Mouse (Mus musculus) cerebellum, adult 8-10 months (tissue): ENCODE results near the gene Pde8b.

Experiments used
- DNase-seq: peaks from one replicate; pipeline ENCODE4 v3.0.0; 2022

The Pde8b gene

DNA sequence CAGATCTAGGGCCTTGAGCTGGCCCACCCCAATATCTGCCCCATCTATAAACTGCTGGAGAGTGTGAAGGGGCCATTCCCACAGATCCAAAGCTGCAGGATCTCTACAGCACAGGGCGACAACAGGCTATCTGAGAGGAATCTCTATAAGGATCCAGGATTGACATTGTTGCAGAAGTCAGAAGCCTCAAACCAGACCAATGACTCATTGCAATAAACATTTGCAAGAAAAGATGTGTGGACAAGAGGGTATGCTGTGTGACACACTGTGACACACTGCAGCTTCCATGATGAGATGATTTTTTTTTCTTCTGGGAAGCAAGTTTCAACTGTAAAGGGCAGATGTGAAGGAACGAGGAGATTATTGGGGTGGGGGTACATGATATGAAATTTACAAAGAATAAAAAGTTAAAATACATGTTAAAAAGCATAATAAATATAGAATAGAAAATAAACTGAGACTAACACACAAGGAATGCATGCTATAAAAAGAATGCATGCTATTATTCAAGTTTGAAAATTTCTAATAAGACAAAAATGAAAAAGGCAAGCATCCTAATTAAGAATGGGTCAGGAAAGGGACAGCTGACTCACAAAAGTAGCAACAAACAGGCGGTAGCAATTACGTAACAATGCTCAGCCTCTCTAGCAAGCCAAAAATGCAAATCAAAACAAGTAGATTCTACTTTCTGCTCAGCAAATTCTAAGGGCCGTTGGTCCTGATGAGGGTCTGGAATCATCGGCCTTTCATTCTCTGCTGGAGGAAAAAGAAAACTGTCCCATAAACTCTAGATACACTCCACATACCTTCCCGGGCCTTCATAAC is 114.6 kb downstream of the Pde8b start:
- no peak for DNase-seq

- DNase-seq: no peak
These were observed 118.3 kb downstream of the Pde8b start for GRCm38 (mm10) chr13:95131848-95132247.

DNA sequence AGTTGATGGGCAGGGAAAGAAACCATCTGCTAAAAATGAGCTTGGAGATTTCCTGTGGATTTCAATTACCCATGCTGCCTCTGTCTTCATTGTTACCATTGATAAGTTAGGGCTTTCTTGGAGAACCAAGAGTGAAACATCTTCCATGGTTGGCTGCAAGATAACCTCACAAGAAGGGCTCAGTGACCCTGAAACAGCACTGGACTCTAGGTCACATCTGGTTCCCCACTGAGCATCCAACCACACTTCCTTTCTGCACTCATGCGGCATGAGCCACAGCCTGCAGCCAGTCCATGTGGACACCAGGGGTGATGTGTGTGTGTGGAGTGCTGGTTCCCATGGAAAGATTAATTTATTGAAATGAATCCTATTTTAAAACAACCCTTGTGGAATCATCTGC is 119.1 kb downstream of the Pde8b start:
- DNase-seq: no peak

- no peak for DNase-seq
These were observed 122.8 kb downstream of the Pde8b start for GRCm38 (mm10) chr13:95127288-95127687.

- DNase-seq: no peak
These were observed 123.3 kb downstream of the Pde8b start for GRCm38 (mm10) chr13:95126801-95127200.

- no peak for DNase-seq
These were observed 124.5 kb downstream of the Pde8b start for GRCm38 (mm10) chr13:95125546-95126215.

DNA sequence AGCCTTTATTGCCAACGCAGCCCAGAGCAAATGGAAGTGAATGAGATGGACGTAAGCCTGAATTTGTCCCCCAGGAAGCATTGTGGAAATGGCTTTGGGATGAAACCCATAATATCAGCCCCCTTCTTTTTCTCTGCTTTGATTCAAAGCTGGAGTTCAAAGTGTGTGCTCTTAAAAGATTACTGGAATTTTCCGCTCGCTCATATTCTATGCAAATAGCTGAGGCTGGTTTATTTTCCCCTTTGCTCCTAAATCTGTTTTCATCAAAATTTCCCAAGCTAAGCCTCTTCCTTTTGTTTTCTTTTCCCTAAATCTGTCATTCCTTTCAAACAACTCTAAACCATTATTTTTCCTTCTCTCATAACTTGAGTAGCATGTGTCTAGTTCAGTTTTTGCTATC is 129.6 kb downstream of the Pde8b start:
- DNase-seq: no peak

GRCm38 (mm10) chr13:95113763-95114162 is 136.4 kb downstream of the Pde8b start:
- no peak for DNase-seq

- DNase-seq: no peak
These were observed 140.6 kb downstream of the Pde8b start for GRCm38 (mm10) chr13:95109555-95109954.

GRCm38 (mm10) chr13:95108035-95108434 is 142.1 kb downstream of the Pde8b start:
- no peak for DNase-seq

DNA sequence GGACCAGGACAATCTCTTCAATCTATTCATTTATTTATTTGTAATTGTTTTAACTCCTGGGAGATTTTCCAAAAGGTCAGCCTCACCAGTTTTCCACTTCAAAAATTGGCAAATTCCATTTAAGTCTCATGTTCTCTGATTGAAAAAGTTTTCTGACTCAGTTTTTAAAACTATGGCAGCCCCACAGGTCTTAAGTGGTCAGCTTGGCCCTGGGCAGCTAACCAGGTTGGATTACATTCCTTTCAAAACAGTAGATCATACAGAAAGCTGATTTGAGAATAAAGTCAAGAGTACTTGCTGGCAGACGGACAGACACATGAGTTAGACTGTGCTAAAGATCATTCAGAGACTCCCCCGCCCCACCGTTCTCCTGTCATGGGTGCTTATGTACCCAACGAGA is 145.3 kb downstream of the Pde8b start:
- no peak for DNase-seq

DNA sequence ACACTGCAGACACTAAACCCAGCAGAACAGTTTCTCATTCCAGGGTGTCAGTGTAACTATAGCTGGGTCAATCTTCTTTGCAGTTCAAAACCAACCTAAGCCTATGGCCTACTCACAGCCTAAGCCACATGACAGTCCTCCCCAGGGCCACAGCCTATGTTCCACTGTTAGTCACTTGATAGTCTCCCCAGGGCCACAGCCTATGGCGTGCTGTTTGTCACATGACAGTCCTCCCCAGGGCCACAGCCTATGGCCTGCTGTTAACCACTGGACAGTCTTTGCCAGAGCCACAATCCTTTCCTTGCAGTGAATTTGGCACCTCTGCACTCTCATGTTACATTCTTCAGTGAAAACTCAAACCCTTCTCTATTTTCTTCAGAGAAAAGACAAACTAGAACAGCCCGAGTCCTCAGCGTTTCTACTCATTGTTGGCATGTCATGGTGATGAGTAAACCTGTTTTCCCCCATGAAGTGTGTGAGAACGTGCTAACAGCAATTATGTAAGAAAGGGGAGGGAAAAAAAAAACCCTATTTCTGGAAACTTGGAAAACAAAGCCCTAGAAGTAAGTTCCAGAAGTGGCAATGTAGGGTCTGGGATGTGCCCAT is 147.0 kb downstream of the Pde8b start:
- DNase-seq: no peak

- DNase-seq: no peak
These were observed 148.8 kb downstream of the Pde8b start for GRCm38 (mm10) chr13:95101315-95101714.

DNA sequence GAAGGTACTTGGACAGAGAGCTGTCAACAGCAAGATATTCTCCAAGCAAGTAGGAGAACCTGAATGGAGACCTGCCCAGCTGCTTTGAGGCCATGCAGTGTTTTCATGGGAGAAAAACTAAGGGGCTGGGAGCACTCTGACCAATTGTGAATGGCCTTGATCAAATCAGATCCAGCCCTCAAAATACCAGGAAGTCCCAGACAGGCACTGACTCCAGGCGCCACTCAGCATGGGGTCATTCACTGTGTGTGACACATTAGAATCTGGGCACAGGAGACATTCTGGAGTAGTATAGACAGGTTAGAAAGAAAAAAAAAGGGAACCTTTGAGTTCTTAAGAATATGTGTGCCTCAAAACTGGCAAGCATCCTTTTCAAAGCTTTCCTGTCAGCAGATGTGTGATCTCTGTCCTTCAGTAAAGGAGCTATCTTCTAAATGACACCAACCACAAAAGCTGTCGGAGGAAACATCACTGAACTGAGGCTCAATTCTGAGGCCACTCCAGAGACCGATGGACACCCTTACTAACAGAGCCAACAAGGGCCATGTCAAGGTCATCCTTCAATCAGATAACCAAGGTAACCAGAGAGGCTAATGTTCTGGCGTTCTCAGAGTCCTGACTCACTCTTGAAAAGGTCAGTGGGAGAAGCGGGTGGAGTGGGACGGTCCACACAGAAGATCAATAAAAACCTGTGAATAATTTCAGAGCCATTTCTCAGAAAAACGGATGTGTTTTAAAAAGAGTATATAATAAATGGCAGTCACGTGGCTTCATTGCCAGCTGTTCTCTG is 151.0 kb downstream of the Pde8b start:
- no peak for DNase-seq

- no peak for DNase-seq
These were observed 153.5 kb downstream of the Pde8b start for GRCm38 (mm10) chr13:95096646-95097045.

- no peak for DNase-seq
These were observed 154.3 kb downstream of the Pde8b start for GRCm38 (mm10) chr13:95095860-95096259.

DNA sequence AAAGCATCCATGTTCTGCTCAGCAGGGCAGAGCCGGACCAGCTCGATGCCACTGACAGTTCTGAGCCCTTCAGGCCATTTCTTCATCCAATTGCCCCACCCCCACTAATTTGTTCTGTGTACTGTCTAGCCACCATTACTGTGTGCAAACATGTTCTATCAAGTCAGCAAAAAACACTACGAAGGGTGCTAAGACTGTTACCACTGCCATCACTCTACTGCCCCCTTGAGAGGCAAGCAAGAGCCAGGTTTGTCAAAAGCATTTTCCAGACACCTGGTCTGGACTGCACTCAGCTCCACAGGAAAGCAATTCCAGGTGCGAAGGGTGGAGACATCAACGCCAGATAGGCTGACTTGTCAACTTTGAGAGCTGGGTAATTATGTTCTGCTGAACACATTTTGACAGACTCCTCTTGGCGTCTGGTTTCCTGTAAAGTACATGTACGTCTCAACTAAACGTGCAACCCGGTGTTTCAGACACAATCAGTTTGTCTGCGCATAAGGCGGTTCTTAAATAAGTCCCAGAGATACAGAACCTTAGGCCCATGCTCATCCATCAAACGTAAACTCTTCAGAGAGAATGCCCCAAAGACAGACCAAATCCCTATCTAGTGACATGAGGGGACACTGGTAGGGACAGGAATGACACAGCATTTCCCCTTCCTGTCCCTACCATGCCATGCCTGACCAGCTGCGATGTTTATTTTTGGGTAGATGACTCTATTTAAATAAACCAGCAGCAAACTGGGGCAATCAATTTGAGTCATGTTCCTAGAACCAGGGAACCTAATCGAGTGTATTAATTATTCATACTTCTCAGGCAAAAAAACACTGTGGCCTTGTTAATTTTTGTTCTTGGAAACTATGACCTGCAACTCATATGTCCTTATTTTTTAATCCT is 158.3 kb downstream of the Pde8b start:
- DNase-seq: no peak

- DNase-seq: no peak
These were observed 162.8 kb downstream of the Pde8b start for GRCm38 (mm10) chr13:95087358-95087787.

DNA sequence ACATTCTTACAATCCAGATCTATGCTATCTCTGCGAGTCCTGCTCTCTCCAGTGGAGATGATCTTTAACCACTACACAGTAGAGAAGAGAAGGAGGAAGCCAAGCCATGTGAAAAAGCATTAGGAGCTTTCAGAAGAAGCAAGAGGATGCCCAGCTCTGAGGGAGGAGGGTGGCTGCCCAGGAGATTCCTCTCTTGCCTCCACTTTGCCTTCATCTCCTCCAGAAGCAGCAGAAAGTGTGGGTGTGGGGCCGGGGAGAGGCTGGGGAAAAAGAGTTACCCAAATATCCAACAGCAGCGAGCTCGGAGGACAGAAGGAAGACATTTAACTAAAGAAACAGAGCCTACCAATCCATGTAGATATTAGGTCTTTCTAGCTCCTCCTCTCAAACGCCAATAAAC is 164.1 kb downstream of the Pde8b start:
- DNase-seq: no peak

- DNase-seq: no peak
These were observed 167.5 kb downstream of the Pde8b start for GRCm38 (mm10) chr13:95082611-95083010.

- no peak for DNase-seq
These were observed 169.1 kb downstream of the Pde8b start for GRCm38 (mm10) chr13:95081082-95081481.

- no peak for DNase-seq
These were observed 171.6 kb downstream of the Pde8b start for GRCm38 (mm10) chr13:95078492-95078891.
